Mouse (Mus musculus): Measurements from ENCODE around the gene Yipf4.
"Not testable (repeated sequence)": the region's sequence is repeated elsewhere in the genome, so short reads cannot be mapped to it uniquely, and the experiment has no call there.

Yipf4 gene

GRCm38 (mm10) chr17:74489024-74489900 is at the start of gene Yipf4:
Yipf4 (plus strand) TSS chr17:74489493.
- peak; percentile 96 for DNase-seq

GRCm38 (mm10) chr17:74440486-74440885 is 48.8 kb upstream of the Yipf4 start:
- DNase-seq = no peak

GRCm38 (mm10) chr17:74449776-74450175 is 39.5 kb upstream of the Yipf4 start:
- no peak for DNase-seq

GRCm38 (mm10) chr17:74453928-74454327 is 35.4 kb upstream of the Yipf4 start:
- DNase-seq = no peak

GRCm38 (mm10) chr17:74454660-74455059 is 34.6 kb upstream of the Yipf4 start:
- no peak for DNase-seq

- no peak for DNase-seq
Measured at GRCm38 (mm10) chr17:74455426-74455825, 33.9 kb upstream of the Yipf4 start.

- no peak for DNase-seq
Measured at GRCm38 (mm10) chr17:74456825-74457224, 32.5 kb upstream of the Yipf4 start.

GRCm38 (mm10) chr17:74457972-74458677 is 31.2 kb upstream of the Yipf4 start:
- no peak for DNase-seq

GRCm38 (mm10) chr17:74458711-74459408 is 30.4 kb upstream of the Yipf4 start, which contains the start of gene Nlrc4:
Nlrc4 (minus strand) TSS chr17:74459142.
- no peak for DNase-seq

GRCm38 (mm10) chr17:74463510-74463909 is 25.8 kb upstream of the Yipf4 start:
- no peak for DNase-seq

- DNase-seq = not testable (repeated sequence)
Measured at GRCm38 (mm10) chr17:74467981-74468380, 21.3 kb upstream of the Yipf4 start.

- DNase-seq = not testable (repeated sequence)
Measured at GRCm38 (mm10) chr17:74470133-74470532, 19.2 kb upstream of the Yipf4 start.

- DNase-seq = no peak
Measured at GRCm38 (mm10) chr17:74480361-74481069, 8.8 kb upstream of the Yipf4 start.

- no peak for DNase-seq
Measured at GRCm38 (mm10) chr17:74489901-74490220, 568 bp downstream of the Yipf4 start.

- no peak for DNase-seq
Measured at GRCm38 (mm10) chr17:74491565-74491964, 2.3 kb downstream of the Yipf4 start.

- DNase-seq = no peak
Measured at GRCm38 (mm10) chr17:74500204-74500603, 10.9 kb downstream of the Yipf4 start.

- no peak for DNase-seq
Measured at GRCm38 (mm10) chr17:74501085-74501484, 11.8 kb downstream of the Yipf4 start.

GRCm38 (mm10) chr17:74507934-74508333 is 18.6 kb downstream of the Yipf4 start:
- no peak for DNase-seq

- DNase-seq = no peak
Measured at GRCm38 (mm10) chr17:74508600-74508999, 19.3 kb downstream of the Yipf4 start.

GRCm38 (mm10) chr17:74512308-74512707 is 23.0 kb downstream of the Yipf4 start:
- no peak for DNase-seq

GRCm38 (mm10) chr17:74522797-74523723 is 33.8 kb downstream of the Yipf4 start:
- no peak for DNase-seq

GRCm38 (mm10) chr17:74526117-74526516 is 36.8 kb downstream of the Yipf4 start:
- no peak for DNase-seq
